Mouse (Mus musculus) forebrain, embryonic 13.5 days (tissue): ENCODE data around the gene Cdc7. TPM values are rescaled to one million over a fixed set of nuclear protein-coding genes. Genes with fewer than 3 reads are reported as not detected.
A peak's percentile ranks its signal among the peaks of the same experiment; 100 is the strongest.

ENCODE experiments used
- ATAC-seq: fragments of 200-750 bp; cut with Nextera tagmentation; 2 replicates; pipeline ENCODE4 v1.8.0; 2017
- H3K27ac ChIP-seq: fragments of 300-500 bp; sonication (generic); 2 replicates; pipeline ENCODE4 v1.5.1; 2015; ENCODE audit warnings: inconsistent platforms, mild to moderate bottlenecking, moderate library complexity
- H3K27me3 ChIP-seq: fragments of 300-500 bp; sonication (generic); 2 replicates; pipeline ENCODE4 v1.6.1; 2015; ENCODE audit warnings: mild to moderate bottlenecking, inconsistent platforms
- H3K36me3 ChIP-seq: fragments of 300-500 bp; sonication (generic); 2 replicates; pipeline ENCODE4 v1.6.1; 2015; ENCODE audit warnings: mild to moderate bottlenecking, inconsistent platforms; ENCODE audit not compliant: poor library complexity, severe bottlenecking
- H3K4me1 ChIP-seq: fragments of 300-500 bp; sonication (generic); 2 replicates; pipeline ENCODE4 v1.6.1; 2015; ENCODE audit warnings: inconsistent platforms
- H3K4me2 ChIP-seq: fragments of 300-500 bp; sonication (generic); 2 replicates; pipeline ENCODE4 v1.6.1; 2015; ENCODE audit warnings: inconsistent platforms, mild to moderate bottlenecking, moderate library complexity
- H3K4me3 ChIP-seq: fragments of 300-500 bp; sonication (generic); 2 replicates; pipeline ENCODE4 v1.5.1; 2015; ENCODE audit warnings: mild to moderate bottlenecking, inconsistent platforms
- H3K9ac ChIP-seq: fragments of 300-500 bp; sonication (generic); 2 replicates; pipeline ENCODE4 v1.6.1; 2015; ENCODE audit warnings: mild to moderate bottlenecking, inconsistent platforms
- H3K9me3 ChIP-seq: fragments of 300-500 bp; sonication (generic); replicated peaks from 2 replicates; pipeline ENCODE4 v1.6.1; 2016; ENCODE audit warnings: inconsistent platforms
- WGBS: fragments of 180-500 bp; shearing (Covaris S2); methylation state at CpG from one replicate; pipeline ENCODE4 v1.1.7; 2015; 5-methylcytosine and 5-hydroxymethylcytosine counted together
- polyA plus RNA-seq: library from polyadenylated mRNA; unstranded; fragments of >200 nt; fragmentation: Nextera tagmentation; extraction: Ambion mirVana; gene quantifications from 2 replicates; pipeline ENCODE4 v1.2.1, GENCODE M21; 2015

Gene Cdc7
- 43.1 and 47.7 TPM in 2 replicates for polyA plus RNA-seq

DNA sequence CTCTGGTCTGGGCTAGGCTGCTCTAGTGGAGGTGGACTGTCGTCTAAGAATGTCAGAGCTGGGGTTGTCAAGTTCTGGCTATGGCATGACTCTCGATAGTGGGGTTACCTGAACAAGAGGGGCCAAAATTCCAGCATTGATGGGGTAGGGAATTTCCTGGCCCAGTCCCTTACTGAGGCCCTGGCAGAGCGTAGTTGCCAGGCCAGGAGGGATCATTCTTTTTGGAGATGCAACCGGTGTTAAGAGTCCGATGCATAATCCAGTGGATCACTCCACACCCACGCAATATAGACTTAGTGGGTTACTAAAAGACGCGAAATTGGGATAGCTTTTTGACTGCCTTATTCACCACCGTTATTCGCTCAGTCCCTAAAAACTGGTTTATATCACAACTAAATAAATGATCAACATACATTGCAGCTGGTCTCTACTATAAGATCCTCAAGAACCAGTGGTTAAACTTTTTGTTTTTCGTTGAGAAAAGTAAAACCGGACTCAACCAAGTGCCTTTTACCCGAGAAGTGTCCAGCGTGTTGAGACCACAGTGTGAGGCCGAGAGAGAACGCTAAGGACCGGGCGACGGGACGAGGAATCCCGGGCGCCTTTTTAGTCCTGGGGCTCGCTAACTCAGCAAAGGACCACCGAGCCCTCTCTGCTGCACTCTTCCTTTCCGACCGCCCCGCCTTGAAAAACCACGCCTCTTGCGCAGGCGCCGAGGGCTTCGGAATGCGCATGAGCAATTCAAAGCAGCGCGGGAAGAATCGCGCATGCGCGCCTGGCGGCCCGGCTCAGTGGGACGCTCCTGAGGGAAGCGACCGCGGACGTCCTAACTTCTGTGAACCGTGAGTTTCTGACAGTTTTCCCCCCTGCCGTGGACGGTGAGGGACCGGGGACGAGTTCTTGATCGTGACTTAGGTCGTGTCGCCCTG lies at the start of gene Cdc7:
Gene Cdc7 (plus strand): TSS at position 739 of the 929 bp plus-strand sequence.
- Histone ChIP-seq H3K9me3 (no peaks in the 10 kb centered on the region), H3K4me3 (peak within 1 kb of the TSS; percentile 87), H3K4me2 (peak within 1 kb of the TSS; percentile 74), H3K27ac (peak within 1 kb of the TSS; percentile 55), H3K36me3 (no peaks in the 10 kb centered on the region), H3K27me3 (no peaks in the 10 kb centered on the region), H3K9ac (peak within 1 kb of the TSS; percentile 85), H3K4me1 (peaks cover 23% of the 10 kb centered on the region)
- peak; percentile 94 for ATAC-seq
- 6% methylated on average over 53 of the region's 54 CpGs for WGBS

DNA sequence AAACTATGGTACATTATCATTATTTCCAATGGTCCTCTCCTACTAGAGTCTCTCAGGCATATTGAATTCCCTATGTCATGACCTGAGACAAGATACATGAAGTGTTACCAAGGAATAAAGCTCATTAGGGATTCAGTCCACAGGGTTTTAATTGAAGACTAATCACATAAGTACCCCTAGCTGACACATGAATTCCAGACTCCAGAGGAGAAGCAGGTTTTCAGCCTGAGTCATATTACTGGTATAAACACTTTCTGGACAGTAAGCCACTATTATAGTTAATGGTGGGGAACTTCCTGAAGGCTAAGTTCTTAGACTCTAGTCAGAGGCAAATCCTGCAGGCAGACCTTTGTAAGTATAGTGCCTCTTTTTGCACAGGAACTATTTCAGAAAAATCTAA lies 44.8 kb upstream of the Cdc7 start:
- Histone ChIP-seq H3K4me1 (no peaks in the 10 kb centered on the region), H3K4me2 (no peak overlapping the region), H3K27ac (no peak overlapping the region), H3K27me3 (no peaks in the 10 kb centered on the region), H3K4me3 (no peak overlapping the region), H3K36me3 (0 out of 2 replicates have a peak, but pooled peaks cover 2% of the 10 kb centered on the region), H3K9ac (no peak overlapping the region), H3K9me3 (no peaks in the 10 kb centered on the region)
- ATAC-seq, result no peak

DNA sequence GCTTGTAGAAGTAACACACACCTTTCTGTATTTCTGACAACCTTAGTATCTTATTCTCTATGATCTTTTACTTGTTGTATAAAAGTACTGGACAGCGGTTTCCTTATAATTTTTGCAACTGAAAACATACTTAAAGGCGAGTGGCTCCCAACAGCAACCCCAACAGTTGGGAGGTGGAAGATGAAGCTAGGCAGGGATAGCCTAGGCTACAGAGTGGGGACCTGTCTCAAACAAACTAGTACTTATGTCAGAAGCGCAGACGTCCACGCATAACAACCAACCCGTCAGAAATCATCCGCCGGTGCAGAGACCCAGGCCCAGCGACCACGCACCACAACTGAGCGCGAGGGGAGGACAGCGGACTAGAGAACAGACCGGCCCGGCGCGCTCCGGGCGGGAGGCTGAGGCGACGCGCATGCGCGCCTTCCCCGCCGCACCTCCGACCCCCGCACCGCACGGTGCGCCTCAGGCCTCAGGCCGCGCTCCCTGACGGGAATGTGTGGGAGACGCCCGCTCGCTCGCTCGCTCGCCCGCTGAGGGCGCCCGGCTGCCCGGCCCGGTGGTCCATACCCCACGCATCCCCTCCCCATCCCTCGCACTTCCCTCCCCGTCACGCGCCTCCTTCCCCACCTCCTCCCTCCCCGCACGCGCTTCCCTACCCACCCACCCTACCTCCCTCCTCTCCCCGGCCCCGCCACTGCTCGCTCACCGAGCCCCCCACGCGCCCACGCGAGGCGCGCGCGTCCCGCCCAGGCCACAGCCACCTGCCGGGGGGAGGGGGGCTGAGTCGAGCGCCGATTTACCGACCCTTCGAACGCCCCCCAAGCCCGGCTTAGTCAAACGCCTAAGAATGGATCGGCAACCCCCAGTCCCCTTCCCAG lies 38.4 kb upstream of the Cdc7 start, which contains the start of gene Hfm1:
Gene Hfm1 (minus strand): TSS at position 834 of the 881 bp plus-strand sequence.
- Histone ChIP-seq H3K36me3 (0 out of 2 replicates have a peak, but pooled peaks cover 2% of the 10 kb centered on the region), H3K4me2 (peak within 1 kb of the TSS; percentile 65), H3K27me3 (no peaks in the 10 kb centered on the region), H3K4me3 (peak within 1 kb of the TSS; percentile 59), H3K9me3 (no peaks in the 10 kb centered on the region), H3K4me1 (no peaks in the 10 kb centered on the region), H3K9ac (peak within 1 kb of the TSS; percentile 76), H3K27ac (peak within 1 kb of the TSS; percentile 83)
- WGBS, result under 1% methylated on average over 49 of the region's 76 CpGs
- peak; percentile 98 for ATAC-seq

DNA sequence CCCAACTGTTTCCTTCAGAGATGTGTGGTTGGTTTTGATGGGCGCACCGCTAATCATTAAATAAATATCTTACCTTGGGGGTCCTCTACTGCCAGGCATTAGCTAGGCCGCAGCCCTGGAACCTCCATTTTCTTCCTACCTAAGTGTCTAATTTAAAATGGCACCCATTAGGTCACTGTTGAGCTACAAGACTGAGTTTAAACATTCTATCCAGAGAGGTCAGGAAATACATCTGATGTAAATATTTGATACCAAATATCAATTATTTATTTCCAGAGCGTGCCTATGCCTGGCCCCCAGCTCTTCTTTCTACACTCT lies 37.8 kb upstream of the Cdc7 start:
- Histone ChIP-seq H3K27me3 (no peaks in the 10 kb centered on the region), H3K9me3 (no peaks in the 10 kb centered on the region), H3K4me3 (peak overlapping the region; percentile 59), H3K9ac (peak overlapping the region; percentile 76), H3K4me1 (no peaks in the 10 kb centered on the region), H3K36me3 (0 out of 2 replicates have a peak, but pooled peaks cover 2% of the 10 kb centered on the region), H3K27ac (peak overlapping the region; percentile 83), H3K4me2 (peak overlapping the region; percentile 65)
- 33% methylated on average over 4 of the region's 4 CpGs for WGBS
- no peak for ATAC-seq

DNA sequence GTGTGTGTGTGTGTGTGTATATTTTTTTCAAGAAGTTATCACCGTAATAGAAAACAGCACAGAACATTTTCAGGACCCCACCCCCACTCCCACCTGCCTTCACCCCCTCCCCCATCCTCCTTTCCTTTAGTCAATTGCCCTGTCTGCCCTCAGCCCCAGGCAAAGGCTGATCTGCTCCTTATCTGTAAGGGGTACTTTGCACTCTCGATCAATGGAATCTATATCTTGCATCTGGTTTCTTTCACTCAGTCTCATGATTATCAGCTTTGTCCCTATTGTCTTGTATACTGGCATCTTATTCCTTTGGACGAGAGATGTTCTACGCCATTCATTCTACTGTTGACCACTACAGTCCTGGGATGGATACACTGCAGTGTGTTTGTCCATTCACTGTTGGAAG lies 36.1 kb upstream of the Cdc7 start:
- Histone ChIP-seq H3K4me1 (no peaks in the 10 kb centered on the region), H3K9ac (no peak overlapping the region), H3K4me3 (no peak overlapping the region), H3K4me2 (no peak overlapping the region), H3K36me3 (no peaks in the 10 kb centered on the region), H3K9me3 (no peaks in the 10 kb centered on the region), H3K27me3 (no peaks in the 10 kb centered on the region), H3K27ac (no peak overlapping the region)
- WGBS, result 82% methylated on average over 4 of the region's 4 CpGs
- no peak for ATAC-seq

DNA sequence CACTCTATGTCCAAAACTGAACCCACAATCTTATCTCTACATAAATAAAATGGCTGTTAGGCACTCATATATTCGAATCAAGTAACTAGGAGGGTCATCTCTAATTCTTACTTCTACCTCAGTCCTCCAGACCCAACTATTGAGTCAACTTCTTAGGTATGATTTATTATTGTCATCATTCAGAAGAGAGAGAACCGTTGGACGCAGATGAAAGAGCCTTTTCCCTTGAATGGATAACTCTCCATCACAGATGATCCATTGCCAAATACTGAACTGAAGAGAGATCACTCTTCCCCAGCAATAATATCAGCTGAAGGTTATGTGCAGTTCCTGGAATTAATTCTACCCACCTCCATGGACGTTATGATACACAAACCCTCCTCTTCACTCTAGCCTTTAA lies 17.8 kb upstream of the Cdc7 start:
- H3K4me2 ChIP-seq, result no peak overlapping the region
- H3K4me3 ChIP-seq, result no peak overlapping the region
- no peak overlapping the region for H3K27ac ChIP-seq
- WGBS, result 84% methylated on average over 4 of the region's 4 CpGs
- H3K9me3 ChIP-seq, result no peaks in the 10 kb centered on the region
- H3K4me1 ChIP-seq, result no peaks in the 10 kb centered on the region
- no peak for ATAC-seq
- no peaks in the 10 kb centered on the region for H3K36me3 ChIP-seq
- no peaks in the 10 kb centered on the region for H3K27me3 ChIP-seq
- no peak overlapping the region for H3K9ac ChIP-seq

DNA sequence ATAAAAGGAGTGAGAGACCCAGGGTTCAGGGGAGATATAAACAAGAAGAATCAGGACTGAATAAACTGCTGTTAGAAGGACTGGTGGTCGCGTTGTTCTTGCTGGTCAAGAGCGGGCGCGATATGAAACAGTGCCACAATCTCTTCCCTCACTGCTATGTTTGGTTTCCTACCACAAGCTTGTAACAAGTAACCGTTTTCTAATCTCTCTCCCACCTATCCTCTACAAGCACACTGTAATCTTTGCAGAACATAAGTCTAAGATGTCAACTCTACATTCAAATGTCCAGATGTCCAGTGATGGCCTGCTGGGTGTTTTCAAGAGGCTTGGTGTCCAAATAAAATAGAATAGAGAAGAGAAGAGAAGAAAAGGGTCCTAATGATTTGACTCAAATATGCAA lies 15.4 kb upstream of the Cdc7 start:
- no peaks in the 10 kb centered on the region for H3K36me3 ChIP-seq
- 0 out of 2 replicates have a peak, but pooled peaks cover 1% of the 10 kb centered on the region for H3K9me3 ChIP-seq
- no peak for ATAC-seq
- H3K27ac ChIP-seq, result no peak overlapping the region
- H3K27me3 ChIP-seq, result no peaks in the 10 kb centered on the region
- WGBS, result 88% methylated on average over 6 of the region's 6 CpGs
- no peaks in the 10 kb centered on the region for H3K4me1 ChIP-seq
- no peak overlapping the region for H3K4me2 ChIP-seq
- no peak overlapping the region for H3K4me3 ChIP-seq
- H3K9ac ChIP-seq, result no peak overlapping the region

DNA sequence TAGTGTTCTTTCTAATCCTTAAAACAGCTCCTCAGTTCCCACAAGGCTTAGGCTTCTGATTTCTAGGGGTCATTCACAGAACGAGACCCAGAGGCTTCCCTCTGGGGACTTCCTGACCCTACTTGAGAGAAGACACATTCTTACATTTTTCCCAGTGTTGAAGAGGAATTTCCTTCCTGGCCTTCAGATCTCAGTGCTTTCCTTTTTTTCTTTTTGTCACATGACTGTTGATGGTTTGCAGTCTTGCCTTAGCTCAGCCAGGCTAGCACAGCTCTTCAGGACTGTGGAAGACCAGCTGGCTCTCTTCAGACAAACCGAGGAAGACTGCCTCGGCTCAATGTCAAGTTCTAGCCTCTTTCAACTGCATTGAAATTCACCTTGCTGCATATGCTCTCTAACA lies 7.7 kb upstream of the Cdc7 start:
- no peak overlapping the region for H3K27ac ChIP-seq

DNA sequence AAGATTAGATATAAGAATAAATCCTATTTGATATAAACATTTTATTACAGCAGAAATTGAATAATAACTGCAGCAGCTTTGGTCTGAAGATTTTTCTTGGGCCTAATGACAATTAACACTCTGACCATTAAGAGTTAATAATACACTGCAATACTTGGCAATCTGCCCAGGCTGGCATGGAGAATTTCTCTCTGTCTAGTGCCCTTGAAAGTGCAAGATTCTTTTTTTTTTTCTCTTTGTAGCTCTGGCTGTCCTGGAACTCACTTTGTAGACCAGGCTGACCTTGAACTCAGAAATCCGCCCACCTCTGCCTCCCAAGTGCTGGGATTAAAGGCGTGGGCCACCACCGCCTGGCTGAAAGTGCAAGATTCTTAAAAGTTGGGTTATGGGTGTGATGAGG lies 5.1 kb upstream of the Cdc7 start:
- Histone ChIP-seq H3K9ac (no peak overlapping the region), H3K4me2 (no peak overlapping the region), H3K4me3 (no peak overlapping the region), H3K36me3 (no peaks in the 10 kb centered on the region), H3K4me1 (peaks cover 9% of the 10 kb centered on the region; the same call in 1 of the 2 replicates), H3K27me3 (no peaks in the 10 kb centered on the region), H3K27ac (no peak overlapping the region), H3K9me3 (no peaks in the 10 kb centered on the region; the same call in 1 of the 2 replicates)
- no peak for ATAC-seq
- WGBS, result 66% methylated on average over 3 of the region's 3 CpGs

More for the DNA sequence above, 7.7 kb upstream of the Cdc7 start:
- peaks cover 4% of the 10 kb centered on the region; the same call in 1 of the 2 replicates for H3K9me3 ChIP-seq
- no peak overlapping the region for H3K4me2 ChIP-seq
- H3K4me1 ChIP-seq, result peaks cover 4% of the 10 kb centered on the region; the same call in 1 of the 2 replicates
- 87% methylated on average over 3 of the region's 3 CpGs for WGBS
- no peak for ATAC-seq
- no peaks in the 10 kb centered on the region for H3K27me3 ChIP-seq
- no peak overlapping the region for H3K4me3 ChIP-seq
- H3K9ac ChIP-seq, result no peak overlapping the region
- no peaks in the 10 kb centered on the region for H3K36me3 ChIP-seq

DNA sequence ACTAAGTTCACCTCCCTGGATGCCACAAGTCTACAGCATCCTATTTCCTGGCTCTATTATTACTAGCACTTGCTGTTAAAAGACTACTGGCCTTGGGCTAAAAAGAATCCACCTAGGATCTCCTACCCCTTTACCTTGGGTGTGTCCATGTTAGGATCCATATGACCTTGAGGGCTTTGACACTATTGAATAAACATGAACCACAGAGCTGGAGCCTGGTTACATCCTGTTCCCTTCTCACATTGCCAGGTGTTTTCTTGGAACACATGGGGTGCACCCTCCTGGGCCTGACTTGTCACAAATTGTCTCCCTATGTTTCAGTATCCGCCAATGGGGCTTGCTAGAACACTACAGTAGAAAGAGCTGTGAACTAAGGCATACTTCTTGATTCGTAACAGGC lies 3.7 kb upstream of the Cdc7 start:
- Histone ChIP-seq H3K4me2 (no peak overlapping the region), H3K4me1 (peaks cover 15% of the 10 kb centered on the region), H3K4me3 (no peak overlapping the region), H3K27ac (no peak overlapping the region), H3K9ac (no peak overlapping the region), H3K36me3 (no peaks in the 10 kb centered on the region), H3K27me3 (no peaks in the 10 kb centered on the region), H3K9me3 (no peaks in the 10 kb centered on the region)
- no peak for ATAC-seq
- WGBS, result 81% methylated on average over 2 of the region's 2 CpGs

DNA sequence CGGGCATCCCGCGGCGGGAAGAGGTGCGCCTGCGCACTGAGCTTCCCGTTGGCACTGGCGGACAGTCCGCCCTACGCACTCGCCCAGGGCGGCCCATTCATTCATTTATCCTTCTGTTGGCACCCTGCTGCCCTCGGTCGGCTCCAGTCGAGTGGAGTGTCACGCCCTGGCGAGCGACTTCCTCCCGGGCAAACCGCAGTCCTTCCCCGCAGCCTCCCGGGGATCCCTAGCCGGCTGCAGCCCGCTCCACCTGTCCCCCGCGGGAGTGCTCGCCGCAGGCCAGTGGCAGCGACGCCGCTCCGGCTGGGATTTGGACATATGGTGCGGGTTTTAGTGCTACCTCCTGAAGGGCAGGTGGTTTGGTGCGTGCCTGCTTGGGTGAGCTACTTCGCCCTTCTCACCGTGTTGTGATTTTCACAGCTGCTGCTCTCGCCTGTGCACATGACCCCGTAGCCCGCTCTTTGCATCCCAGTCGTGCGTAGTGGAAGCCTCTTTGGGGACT lies 442 bp downstream of the Cdc7 start:
- Histone ChIP-seq H3K36me3 (peaks cover 6% of the 10 kb centered on the region), H3K9ac (peak overlapping the region; percentile 85), H3K27ac (peak overlapping the region; percentile 55), H3K4me3 (peak overlapping the region; percentile 87), H3K27me3 (no peaks in the 10 kb centered on the region), H3K9me3 (no peaks in the 10 kb centered on the region), H3K4me2 (peak overlapping the region; percentile 74), H3K4me1 (peaks cover 21% of the 10 kb centered on the region)
- WGBS, result under 1% methylated on average over 41 of the region's 41 CpGs
- ATAC-seq, result peak; percentile 91

DNA sequence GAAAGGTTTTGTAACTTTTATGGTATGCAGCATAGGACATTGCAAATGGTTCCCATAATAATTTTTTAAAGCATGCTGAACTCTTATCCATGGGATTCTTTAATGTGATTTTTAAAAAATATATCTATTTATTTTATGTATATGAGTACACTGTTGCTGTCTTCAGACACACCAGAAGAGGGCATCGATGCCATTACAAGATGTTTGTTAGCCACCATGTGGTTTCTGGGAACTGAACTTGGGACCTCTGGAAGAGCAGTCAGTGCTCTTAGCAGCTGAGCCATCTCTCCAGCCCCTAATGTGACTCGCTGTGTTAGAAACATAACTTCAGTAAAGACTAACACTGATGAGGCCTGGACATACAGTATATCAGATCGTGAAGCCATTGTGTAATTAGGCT lies 2.3 kb downstream of the Cdc7 start:
- no peak for ATAC-seq
- Histone ChIP-seq H3K36me3 (peaks cover 23% of the 10 kb centered on the region), H3K9me3 (no peaks in the 10 kb centered on the region), H3K4me3 (no peak overlapping the region), H3K27ac (no peak overlapping the region), H3K27me3 (no peaks in the 10 kb centered on the region), H3K4me1 (peaks cover 21% of the 10 kb centered on the region), H3K9ac (no peak overlapping the region), H3K4me2 (no peak overlapping the region)
- WGBS, result 96% methylated on average over 3 of the region's 3 CpGs
